Mouse (Mus musculus): ENCODE measurements around the gene Zfp36.

The Zfp36 gene

DNA sequence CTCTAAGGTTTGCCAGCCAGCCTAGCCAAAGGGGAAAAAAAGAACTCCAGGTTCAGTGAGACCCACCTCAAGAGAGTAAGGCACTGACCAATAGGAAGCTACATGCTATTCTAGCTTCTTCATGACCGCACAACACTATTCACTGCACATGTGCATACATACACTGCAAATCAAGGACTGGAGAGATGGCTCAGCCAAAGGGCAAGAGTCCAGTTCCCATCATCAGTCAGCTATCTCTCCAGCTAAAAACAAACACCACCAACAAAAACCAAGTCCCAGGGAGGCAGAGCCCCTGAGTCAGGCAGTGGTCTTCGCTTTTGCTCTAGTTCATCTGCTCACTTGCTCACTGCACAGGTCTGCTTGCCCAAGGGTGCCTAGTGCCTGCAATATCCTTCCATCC, 51.8 kb downstream of the Zfp36 start:
- DNase-seq: no peak
